Mouse (Mus musculus) embryonic facial prominence, embryonic 14.5 days (tissue): ENCODE data around the gene Spx. TPM values are rescaled to one million over a fixed set of nuclear protein-coding genes. Genes with fewer than 3 reads are reported as not detected.
A peak's percentile ranks its signal among the peaks of the same experiment; 100 is the strongest.

Source experiments
- ATAC-seq: fragments of 200-750 bp; cut with Nextera tagmentation; 2 replicates; pipeline ENCODE4 v1.8.0; 2017; ENCODE audit warnings: low read depth, moderate number of reproducible peaks, moderate TSS enrichment
- DNase-seq: peaks from one replicate; pipeline ENCODE4 v3.0.0-alpha.2; 2015; ENCODE audit warnings: low spot score
- H3K27ac ChIP-seq: fragments of 300-500 bp; sonication (generic); replicated peaks from 2 replicates; pipeline ENCODE4 v1.5.1; 2014; ENCODE audit warnings: low read depth, mild to moderate bottlenecking, low read length, moderate library complexity
- H3K27me3 ChIP-seq: fragments of 300-500 bp; sonication (generic); replicated peaks from 2 replicates; pipeline ENCODE4 v1.6.1; 2014; ENCODE audit warnings: low read length; ENCODE audit not compliant: control insufficient read depth, insufficient read depth
- H3K36me3 ChIP-seq: fragments of 300-500 bp; sonication (generic); 2 replicates; pipeline ENCODE4 v1.6.1; 2014; ENCODE audit warnings: low read length, mixed read lengths; ENCODE audit not compliant: control insufficient read depth, insufficient read depth
- H3K4me1 ChIP-seq: fragments of 300-500 bp; sonication (generic); 2 replicates; pipeline ENCODE4 v1.6.1; 2014; ENCODE audit warnings: antibody characterized with exemption, low read length; ENCODE audit not compliant: control insufficient read depth, insufficient read depth
- H3K4me2 ChIP-seq: fragments of 300-500 bp; sonication (generic); 2 replicates; pipeline ENCODE4 v1.6.1; 2014; ENCODE audit warnings: low read depth, mild to moderate bottlenecking, low read length, moderate library complexity, mixed read lengths
- H3K4me3 ChIP-seq: fragments of 300-500 bp; sonication (generic); 2 replicates; pipeline ENCODE4 v1.5.1; 2014; ENCODE audit warnings: low read depth, mild to moderate bottlenecking, low read length
- H3K9ac ChIP-seq: fragments of 300-500 bp; sonication (generic); 2 replicates; pipeline ENCODE4 v1.6.1; 2014; ENCODE audit warnings: low read depth, mild to moderate bottlenecking, low read length, moderate library complexity, mixed read lengths
- H3K9me3 ChIP-seq: fragments of 300-500 bp; sonication (generic); 2 replicates; pipeline ENCODE4 v1.6.1; 2016; ENCODE audit warnings: low read length; ENCODE audit not compliant: control insufficient read depth
- WGBS: fragments of 180-500 bp; shearing (Covaris S2); extraction: QIAGEN DNeasy Blood & Tissue Kit; methylation state at CpG from one replicate; pipeline ENCODE4 v1.1.7; 2014; 5-methylcytosine and 5-hydroxymethylcytosine counted together
- polyA plus RNA-seq: library from polyadenylated mRNA; unstranded; fragments of >200 nt; fragmentation: Nextera tagmentation; extraction: Ambion mirVana; gene quantifications from 2 replicates; pipeline ENCODE4 v1.2.1, GENCODE M21; 2014

Gene Spx
- polyA plus RNA-seq, 1 experiment from 2014 or later, result 1.1 TPM

GRCm38 (mm10) chr6:142458010-142458409 lies 44.8 kb downstream of the Spx start:
- WGBS, result 59% methylated on average over 7 of the region's 7 CpGs
- no peak overlapping the region for H3K27ac ChIP-seq

GRCm38 (mm10) chr6:142459017-142459678 lies 45.9 kb downstream of the Spx start:
- Histone ChIP-seq H3K4me3 (no peak overlapping the region), H3K4me2 (no peak overlapping the region), H3K9ac (no peak overlapping the region), H3K36me3 (no peaks in the 10 kb centered on the region), H3K27ac (no peak overlapping the region), H3K9me3 (no peaks in the 10 kb centered on the region), H3K4me1 (no peaks in the 10 kb centered on the region), H3K27me3 (no peaks in the 10 kb centered on the region)
- ATAC-seq (no peak), DNase-seq (peak; percentile 4)
- 75% methylated on average over 14 of the region's 14 CpGs for WGBS

More at GRCm38 (mm10) chr6:142458010-142458409, 44.8 kb downstream of the Spx start:
- DNase-seq, result peak; percentile 6
- no peak overlapping the region for H3K9ac ChIP-seq
- H3K4me1 ChIP-seq, result no peaks in the 10 kb centered on the region
- no peak overlapping the region for H3K4me2 ChIP-seq
- H3K36me3 ChIP-seq, result no peaks in the 10 kb centered on the region
- no peak overlapping the region for H3K4me3 ChIP-seq
- H3K9me3 ChIP-seq, result no peaks in the 10 kb centered on the region
- H3K27me3 ChIP-seq, result no peaks in the 10 kb centered on the region
- ATAC-seq, result no peak; the same call in 1 of the 2 replicates

DNA sequence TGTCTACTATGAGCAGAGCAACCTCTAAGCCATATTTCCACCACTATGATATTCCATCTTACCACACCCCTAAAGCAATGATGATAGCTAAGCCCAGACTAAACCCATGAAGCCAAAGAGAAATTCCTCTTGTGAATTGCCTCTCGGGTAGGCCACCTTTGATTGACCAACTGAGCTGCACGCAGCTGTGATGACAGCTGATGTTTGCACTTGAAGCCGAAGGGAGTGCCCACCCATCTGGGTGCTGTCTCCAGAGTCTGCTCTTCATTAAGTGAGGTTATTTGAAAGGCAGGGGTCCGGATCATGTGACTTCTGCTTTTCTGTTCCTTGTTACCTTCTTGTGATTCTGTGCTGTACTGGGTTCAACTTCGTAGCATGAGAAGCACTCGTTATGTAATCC lies 49.0 kb downstream of the Spx start:
- Histone ChIP-seq H3K4me2 (no peak overlapping the region), H3K36me3 (no peaks in the 10 kb centered on the region), H3K4me1 (no peaks in the 10 kb centered on the region), H3K4me3 (no peak overlapping the region), H3K27ac (no peak overlapping the region), H3K9ac (no peak overlapping the region), H3K27me3 (no peaks in the 10 kb centered on the region), H3K9me3 (no peaks in the 10 kb centered on the region)
- WGBS, result 41% methylated on average over 6 of the region's 6 CpGs
- ATAC-seq (no peak), DNase-seq (peak; percentile 2)

Other genes with a start within 250 kb of the Spx start
- 0.35 TPM in 1 of 2 replicates, not detected in the other for gene Slco1a6, start 204.9 kb upstream of the Spx start, polyA plus RNA-seq
- 0.35 and 0.42 TPM in 2 replicates for gene Iapp, start 115.0 kb upstream of the Spx start, polyA plus RNA-seq
- gene Slco1a5, start 90.5 kb upstream of the Spx start, polyA plus RNA-seq, result 0.75 and 0.96 TPM in 2 replicates
- gene Pyroxd1, start 67.8 kb upstream of the Spx start, polyA plus RNA-seq, result 13.2 and 16.8 TPM in 2 replicates
- 22.9 and 30.2 TPM in 2 replicates for gene Recql, start 26.4 kb upstream of the Spx start, polyA plus RNA-seq
- gene Golt1b, start 26.2 kb upstream of the Spx start, polyA plus RNA-seq, result 133 and 142 TPM in 2 replicates
- not detected in 2 replicates for gene Gys2, start 59.7 kb downstream of the Spx start, polyA plus RNA-seq
- gene Ldhb, start 94.5 kb downstream of the Spx start, polyA plus RNA-seq, result 218 and 247 TPM in 2 replicates
- gene Kcnj8, start 158.2 kb downstream of the Spx start, polyA plus RNA-seq, result 16.8 and 21.0 TPM in 2 replicates